Mouse (Mus musculus) stomach, postnatal 0 days (tissue): ENCODE data around the gene Actg2. TPM values are rescaled to one million over a fixed set of nuclear protein-coding genes. Genes with fewer than 3 reads are reported as not detected.

Source experiments
- ATAC-seq: fragments of 200-750 bp; cut with Nextera tagmentation; 2 replicates; pipeline ENCODE4 v1.8.0; 2017; ENCODE audit not compliant: low FRiP score, low TSS enrichment
- DNase-seq: peaks from one replicate; pipeline ENCODE4 v3.0.0-alpha.2; 2016; ENCODE audit warnings: low spot score
- H3K27ac ChIP-seq: fragments of 300-500 bp; sonication (generic); replicated peaks from 2 replicates; pipeline ENCODE4 v1.5.1; 2014; ENCODE audit warnings: mild to moderate bottlenecking, control low read depth
- H3K27me3 ChIP-seq: fragments of 300-500 bp; sonication (generic); 2 replicates; pipeline ENCODE4 v1.6.1; 2014; ENCODE audit warnings: low read length; ENCODE audit not compliant: control insufficient read depth, insufficient read depth
- H3K36me3 ChIP-seq: fragments of 300-500 bp; sonication (generic); 2 replicates; pipeline ENCODE4 v1.6.1; 2014; ENCODE audit warnings: low read length, mixed read lengths; ENCODE audit not compliant: control insufficient read depth, insufficient read depth
- H3K4me1 ChIP-seq: fragments of 300-500 bp; sonication (generic); replicated peaks from 2 replicates; pipeline ENCODE4 v1.6.1; 2014; ENCODE audit warnings: antibody characterized with exemption; ENCODE audit not compliant: control insufficient read depth, insufficient read depth
- H3K4me2 ChIP-seq: fragments of 300-500 bp; sonication (generic); replicated peaks from 2 replicates; pipeline ENCODE4 v1.6.1; 2014; ENCODE audit warnings: low read depth, mild to moderate bottlenecking, control low read depth, moderate library complexity
- H3K4me3 ChIP-seq: fragments of 300-500 bp; sonication (generic); 2 replicates; pipeline ENCODE4 v1.5.1; 2014; ENCODE audit warnings: low read depth, low read length, control low read depth
- H3K9ac ChIP-seq: fragments of 300-500 bp; sonication (generic); 2 replicates; pipeline ENCODE4 v1.6.1; 2014; ENCODE audit warnings: mild to moderate bottlenecking, low read length, control low read depth, mixed read lengths
- H3K9me3 ChIP-seq: fragments of 300-500 bp; sonication (generic); 2 replicates; pipeline ENCODE4 v1.6.1; 2016; ENCODE audit warnings: low read length; ENCODE audit not compliant: control insufficient read depth
- CTCF ChIP-seq: IDR thresholded peaks from 2 replicates; pipeline ENCODE4 v1.5.1; 2016; ENCODE audit warnings: antibody characterized with exemption, low read depth, mild to moderate bottlenecking, moderate library complexity
- EP300 ChIP-seq: optimal IDR thresholded peaks from 2 replicates; pipeline ENCODE3; 2016; ENCODE audit warnings: antibody characterized with exemption
- WGBS: fragments of 180-500 bp; shearing (Covaris S2); extraction: QIAGEN DNeasy Blood & Tissue Kit; methylation state at CpG from one replicate; pipeline ENCODE4 v1.1.7; 2014; 5-methylcytosine and 5-hydroxymethylcytosine counted together
- polyA plus RNA-seq: library from polyadenylated mRNA; unstranded; fragments of >200 nt; fragmentation: Nextera tagmentation; extraction: Ambion mirVana; gene quantifications from 2 replicates; pipeline ENCODE4 v1.2.1, GENCODE M21; 2015

Gene Actg2
- polyA plus RNA-seq, 1 experiment from 2014 or later: 3,802 TPM

DNA sequence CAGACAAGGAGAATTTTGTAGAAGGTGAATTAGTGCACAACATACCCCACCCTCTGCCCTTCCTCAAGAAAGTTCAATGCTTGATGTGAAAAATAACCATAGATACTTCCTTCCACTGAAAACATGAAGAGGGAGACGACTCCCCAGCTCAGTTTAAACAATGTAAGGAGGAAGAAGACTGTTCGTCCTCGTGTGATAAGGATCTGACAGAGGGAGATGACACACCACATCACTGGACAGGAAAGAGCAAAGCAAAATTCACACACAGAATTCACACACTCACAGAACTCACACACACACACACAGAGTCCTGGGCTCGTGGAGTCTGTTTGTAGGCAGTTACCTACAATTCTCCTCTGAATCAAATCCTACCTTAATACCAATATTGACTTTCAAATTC lies 45.4 kb downstream of the Actg2 start:
- no peak overlapping the region for H3K9ac ChIP-seq
- no peaks in the 10 kb centered on the region for H3K9me3 ChIP-seq
- H3K27ac ChIP-seq: no peak overlapping the region
- no peaks in the 10 kb centered on the region for H3K4me1 ChIP-seq
- 57% methylated on average over 4 of the region's 4 CpGs for WGBS
- no peak for DNase-seq
- H3K27me3 ChIP-seq: no peaks in the 10 kb centered on the region
- H3K36me3 ChIP-seq: no peaks in the 10 kb centered on the region; the same call in none of the 2 replicates
- ATAC-seq: no peak
- H3K4me3 ChIP-seq: no peak overlapping the region
- no peak overlapping the region for H3K4me2 ChIP-seq
- TF ChIP-seq CTCF: no peak
- no peak for TF ChIP-seq EP300

- H3K9me3 ChIP-seq: no peaks in the 10 kb centered on the region
- H3K9ac ChIP-seq: no peak overlapping the region
- peaks cover 8% of the 10 kb centered on the region for H3K36me3 ChIP-seq
- H3K27ac ChIP-seq: no peak overlapping the region
- H3K4me2 ChIP-seq: no peak overlapping the region
- H3K4me3 ChIP-seq: no peak overlapping the region
- no peaks in the 10 kb centered on the region for H3K27me3 ChIP-seq
- WGBS: 75% methylated on average over 5 of the region's 5 CpGs
- no peak for ATAC-seq
- TF ChIP-seq EP300 (no peak), CTCF (no peak)
- DNase-seq: no peak
- no peaks in the 10 kb centered on the region for H3K4me1 ChIP-seq
These were observed 47.9 kb downstream of the Actg2 start for GRCm38 (mm10) chr6:83488200-83488599.

- Histone ChIP-seq H3K27me3 (no peaks in the 10 kb centered on the region), H3K4me1 (no peaks in the 10 kb centered on the region), H3K36me3 (peaks cover 8% of the 10 kb centered on the region), H3K27ac (no peak overlapping the region), H3K9me3 (no peaks in the 10 kb centered on the region), H3K9ac (no peak overlapping the region), H3K4me3 (no peak overlapping the region), H3K4me2 (no peak overlapping the region)
- no peak for TF ChIP-seq CTCF
- no peak for TF ChIP-seq EP300
- DNase-seq: no peak
- 78% methylated on average over 4 of the region's 4 CpGs for WGBS
- no peak for ATAC-seq
These were observed 48.8 kb downstream of the Actg2 start for GRCm38 (mm10) chr6:83487298-83487697.

GRCm38 (mm10) chr6:83485854-83486253 lies 50.2 kb downstream of the Actg2 start:
- DNase-seq (no peak), ATAC-seq (no peak)
- no peaks in the 10 kb centered on the region for H3K27me3 ChIP-seq
- no peak overlapping the region for H3K4me3 ChIP-seq
- no peak for TF ChIP-seq CTCF
- TF ChIP-seq EP300: no peak
- no peak overlapping the region for H3K9ac ChIP-seq
- peaks cover 8% of the 10 kb centered on the region for H3K36me3 ChIP-seq
- H3K4me2 ChIP-seq: no peak overlapping the region
- no peaks in the 10 kb centered on the region for H3K9me3 ChIP-seq
- H3K27ac ChIP-seq: no peak overlapping the region
- H3K4me1 ChIP-seq: no peaks in the 10 kb centered on the region
- 67% methylated on average over 4 of the region's 4 CpGs for WGBS

DNA sequence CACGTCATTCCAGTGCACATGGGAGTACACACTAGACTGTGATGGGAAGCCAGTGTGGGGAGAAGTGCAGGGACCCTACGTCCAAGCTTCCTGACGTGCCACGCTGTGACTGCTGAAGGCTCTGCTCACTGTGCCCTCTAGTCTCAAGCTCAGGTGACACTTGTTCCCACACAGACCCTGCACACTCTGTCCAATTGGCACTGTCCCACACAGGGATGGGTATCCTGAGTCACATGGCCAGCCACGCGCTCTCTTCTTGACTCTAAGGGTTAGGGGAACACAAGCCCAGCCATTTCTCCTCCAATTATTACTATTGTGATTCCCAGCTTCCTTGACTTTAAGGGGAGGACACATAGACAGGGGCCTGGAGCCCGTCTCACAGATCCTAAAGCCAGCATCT lies 52.3 kb downstream of the Actg2 start:
- no peak overlapping the region for H3K4me2 ChIP-seq
- no peak overlapping the region for H3K9ac ChIP-seq
- ATAC-seq (no peak), DNase-seq (no peak)
- peaks cover 19% of the 10 kb centered on the region for H3K36me3 ChIP-seq
- TF ChIP-seq EP300 (no peak), CTCF (no peak)
- H3K27ac ChIP-seq: no peak overlapping the region
- H3K27me3 ChIP-seq: no peaks in the 10 kb centered on the region
- H3K4me3 ChIP-seq: no peak overlapping the region
- H3K4me1 ChIP-seq: no peaks in the 10 kb centered on the region
- H3K9me3 ChIP-seq: no peaks in the 10 kb centered on the region
- 92% methylated on average over 7 of the region's 7 CpGs for WGBS

- Histone ChIP-seq H3K27ac (peak overlapping the region; percentile 67), H3K4me1 (no peaks in the 10 kb centered on the region), H3K36me3 (peaks cover 19% of the 10 kb centered on the region), H3K4me2 (no peak overlapping the region), H3K9me3 (no peaks in the 10 kb centered on the region), H3K4me3 (no peak overlapping the region), H3K27me3 (no peaks in the 10 kb centered on the region), H3K9ac (no peak overlapping the region)
- ATAC-seq (peak; percentile 62), DNase-seq (no peak)
- TF ChIP-seq EP300 (no peak), CTCF (no peak)
- WGBS: 43% methylated on average over 10 of the region's 10 CpGs
These were observed 53.5 kb downstream of the Actg2 start for GRCm38 (mm10) chr6:83482418-83483085.
